Mouse (Mus musculus) limb, embryonic 12.5 days (tissue): ENCODE data around the gene Ino80d. TPM values are rescaled to one million over a fixed set of nuclear protein-coding genes. Genes with fewer than 3 reads are reported as not detected.
A peak's percentile ranks its signal among the peaks of the same experiment; 100 is the strongest.

Experiments used
- ATAC-seq: fragments of 200-750 bp; cut with Nextera tagmentation; 2 replicates; pipeline ENCODE4 v1.8.0; 2017; ENCODE audit warnings: low read depth, moderate TSS enrichment; ENCODE audit not compliant: insufficient number of reproducible peaks, insufficient read depth, low FRiP score, low TSS enrichment
- H3K27ac ChIP-seq: fragments of 300-500 bp; sonication (generic); 2 replicates; pipeline ENCODE4 v1.5.1; 2016; ENCODE audit warnings: mild to moderate bottlenecking, moderate library complexity
- H3K27me3 ChIP-seq: fragments of 300-500 bp; sonication (generic); 2 replicates; pipeline ENCODE4 v1.6.1; 2016; ENCODE audit warnings: mild to moderate bottlenecking, moderate library complexity
- H3K36me3 ChIP-seq: fragments of 300-500 bp; sonication (generic); 2 replicates; pipeline ENCODE4 v1.6.1; 2016; ENCODE audit warnings: mild to moderate bottlenecking, moderate library complexity
- H3K4me1 ChIP-seq: fragments of 300-500 bp; sonication (generic); replicated peaks from 2 replicates; pipeline ENCODE4 v1.6.1; 2016
- H3K4me2 ChIP-seq: fragments of 300-500 bp; sonication (generic); 2 replicates; pipeline ENCODE4 v1.6.1; 2016; ENCODE audit warnings: mild to moderate bottlenecking, moderate library complexity
- H3K4me3 ChIP-seq: fragments of 300-500 bp; sonication (generic); replicated peaks from 2 replicates; pipeline ENCODE4 v1.5.1; 2016; ENCODE audit warnings: mild to moderate bottlenecking
- H3K9ac ChIP-seq: fragments of 300-500 bp; sonication (generic); replicated peaks from 2 replicates; pipeline ENCODE4 v1.6.1; 2016; ENCODE audit warnings: mild to moderate bottlenecking, moderate library complexity
- H3K9me3 ChIP-seq: fragments of 300-500 bp; sonication (generic); 2 replicates; pipeline ENCODE4 v1.6.1; 2016; ENCODE audit warnings: mild to moderate bottlenecking, moderate library complexity
- WGBS: fragments of 180-500 bp; shearing (Covaris S2); methylation state at CpG from one replicate; pipeline ENCODE4 v1.1.7; 2016; 5-methylcytosine and 5-hydroxymethylcytosine counted together
- polyA plus RNA-seq: library from polyadenylated mRNA; unstranded; fragments of >200 nt; fragmentation: Nextera tagmentation; extraction: Ambion mirVana; gene quantifications from 2 replicates; pipeline ENCODE4 v1.2.1, GENCODE M21; 2016

Ino80d gene
- polyA plus RNA-seq, 1 experiment from 2014 or later: 9.9 TPM

- ATAC-seq: no peak
- Histone ChIP-seq H3K27ac (no peak overlapping the region), H3K4me3 (no peak overlapping the region), H3K9me3 (no peaks in the 10 kb centered on the region), H3K27me3 (no peaks in the 10 kb centered on the region), H3K4me1 (peaks cover 3% of the 10 kb centered on the region), H3K36me3 (peaks cover 74% of the 10 kb centered on the region), H3K9ac (no peak overlapping the region), H3K4me2 (no peak overlapping the region)
- 90% methylated on average over 6 of the region's 6 CpGs for WGBS
Measured at GRCm38 (mm10) chr1:63122005-63122404, 7.5 kb upstream of the Ino80d start.

DNA sequence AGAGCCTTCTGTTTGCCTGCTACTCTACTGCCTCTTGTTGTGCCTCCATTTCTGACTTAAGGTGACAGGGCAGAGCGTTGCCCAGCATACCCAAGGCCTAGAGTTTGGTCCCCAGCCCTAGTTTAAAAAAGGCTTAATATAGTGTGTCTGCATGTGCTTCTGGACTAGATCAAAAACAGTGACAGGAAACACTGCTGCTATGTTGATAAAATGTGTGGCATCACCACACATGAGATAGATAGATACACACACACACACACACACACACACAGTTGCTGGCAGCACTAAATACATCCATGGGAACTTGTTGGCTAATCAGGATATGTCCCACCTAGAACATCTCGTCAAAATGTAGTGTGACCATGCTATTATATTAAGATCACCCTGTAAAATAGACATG, 5.9 kb upstream of the Ino80d start:
- Histone ChIP-seq H3K27ac (no peak overlapping the region), H3K4me2 (no peak overlapping the region), H3K4me3 (no peak overlapping the region), H3K9ac (no peak overlapping the region), H3K9me3 (no peaks in the 10 kb centered on the region), H3K27me3 (no peaks in the 10 kb centered on the region), H3K4me1 (peaks cover 17% of the 10 kb centered on the region), H3K36me3 (peaks cover 62% of the 10 kb centered on the region)
- ATAC-seq: no peak
- WGBS: 90% methylated on average over 2 of the region's 2 CpGs

DNA sequence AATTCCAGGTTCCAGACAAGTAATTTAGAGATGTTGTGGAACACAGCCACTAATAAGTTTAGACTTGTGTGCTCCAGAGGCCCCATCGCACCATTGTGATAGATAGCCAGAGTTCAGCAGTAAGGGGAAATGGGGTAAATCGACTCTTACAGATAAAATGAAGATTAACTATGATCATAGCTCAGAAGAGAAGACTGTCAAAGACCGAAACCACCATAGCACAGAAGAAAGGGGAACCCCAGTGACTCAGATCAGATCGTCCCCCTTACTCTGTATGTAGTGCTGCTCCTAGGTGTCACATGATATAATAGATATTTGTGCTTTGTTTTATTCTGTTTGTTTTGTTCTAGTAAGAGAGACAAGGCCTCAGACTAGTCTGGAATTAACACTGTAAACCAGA, 5.2 kb upstream of the Ino80d start:
- Histone ChIP-seq H3K4me3 (no peak overlapping the region), H3K27me3 (no peaks in the 10 kb centered on the region), H3K4me2 (no peak overlapping the region), H3K27ac (no peak overlapping the region), H3K36me3 (peaks cover 58% of the 10 kb centered on the region), H3K9ac (no peak overlapping the region), H3K9me3 (no peaks in the 10 kb centered on the region), H3K4me1 (peaks cover 17% of the 10 kb centered on the region)
- no peak for ATAC-seq
- 93% methylated on average over 4 of the region's 4 CpGs for WGBS

- H3K36me3 ChIP-seq: peaks cover 23% of the 10 kb centered on the region
- peak overlapping the region; percentile 23 for H3K9ac ChIP-seq
- H3K4me1 ChIP-seq: peaks cover 26% of the 10 kb centered on the region
- no peak for ATAC-seq
- peak overlapping the region; percentile 95 for H3K4me3 ChIP-seq
- H3K27me3 ChIP-seq: no peaks in the 10 kb centered on the region
- H3K27ac ChIP-seq: peak overlapping the region; percentile 100
- no peaks in the 10 kb centered on the region for H3K9me3 ChIP-seq
- H3K4me2 ChIP-seq: peak overlapping the region; percentile 84
- 66% methylated on average over 3 of the region's 3 CpGs for whole genome bisulfite sequencing
Measured at GRCm38 (mm10) chr1:63115540-63115939, 1.1 kb upstream of the Ino80d start.

- H3K27ac ChIP-seq: peak overlapping the region; percentile 100
- peaks cover 19% of the 10 kb centered on the region for H3K36me3 ChIP-seq
- peak overlapping the region; percentile 84 for H3K4me2 ChIP-seq
- H3K9me3 ChIP-seq: no peaks in the 10 kb centered on the region
- WGBS: 40% methylated on average over 4 of the region's 4 CpGs
- ATAC-seq: no peak
- H3K4me3 ChIP-seq: peak overlapping the region; percentile 95
- H3K4me1 ChIP-seq: peaks cover 31% of the 10 kb centered on the region
- no peaks in the 10 kb centered on the region for H3K27me3 ChIP-seq
- H3K9ac ChIP-seq: peak overlapping the region; percentile 100; the same call in 1 of the 2 replicates
Measured at GRCm38 (mm10) chr1:63115096-63115495, 629 bp upstream of the Ino80d start.

DNA sequence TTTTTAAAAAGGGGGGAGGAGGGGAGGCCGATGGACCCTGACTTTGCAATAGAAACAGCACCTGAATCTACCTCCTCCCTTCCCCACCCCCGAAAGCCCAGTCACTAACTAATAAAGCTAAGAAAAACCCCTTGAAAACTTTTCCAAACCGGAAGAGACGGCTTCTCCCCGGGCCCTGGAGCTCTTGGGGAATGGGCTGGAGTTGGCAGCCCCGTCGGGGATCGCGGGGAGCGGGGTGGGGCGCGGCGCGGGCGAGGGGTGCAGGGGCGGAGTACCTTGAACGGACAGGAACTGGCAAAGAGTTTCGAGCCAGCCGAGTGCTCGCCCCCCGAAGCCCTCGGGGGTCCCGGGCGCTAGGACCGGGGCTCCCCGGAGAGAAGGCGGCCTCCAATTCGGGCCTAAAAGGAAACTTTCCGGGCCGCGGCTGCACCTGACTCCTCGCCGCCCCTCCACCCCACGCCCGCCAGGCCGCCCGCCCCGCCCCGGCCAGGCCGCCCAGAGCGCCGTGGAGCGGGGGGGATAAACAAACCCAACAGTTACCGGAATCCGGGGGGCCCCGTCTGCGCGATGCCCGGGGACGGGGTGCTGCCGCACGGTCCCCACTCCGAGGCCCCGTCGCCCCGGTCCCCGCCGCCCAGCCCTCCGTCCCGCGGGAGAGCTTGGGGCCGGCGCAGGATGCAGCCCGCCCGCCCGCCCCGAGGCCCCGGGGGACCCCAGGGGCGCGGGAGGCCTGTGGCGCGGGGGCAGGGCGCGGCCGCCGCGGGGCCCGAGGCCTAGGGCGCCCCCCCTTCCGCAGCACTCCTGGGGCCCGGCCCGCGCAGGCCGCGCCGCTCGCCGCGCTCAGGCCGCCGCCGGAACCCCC, 962 bp downstream of the Ino80d start:
- Histone ChIP-seq H3K4me2 (peak overlapping the region; percentile 84), H3K4me3 (peak overlapping the region; percentile 95), H3K9ac (peak overlapping the region; percentile 100), H3K27ac (peak overlapping the region; percentile 100), H3K27me3 (no peaks in the 10 kb centered on the region), H3K9me3 (no peaks in the 10 kb centered on the region), H3K4me1 (peaks cover 35% of the 10 kb centered on the region), H3K36me3 (peaks cover 6% of the 10 kb centered on the region; the same call in 1 of the 2 replicates)
- 1% methylated on average over 75 of the region's 92 CpGs for WGBS
- 0 out of 2 replicates have a peak, but pooled peaks have one; percentile 17 for ATAC-seq

DNA sequence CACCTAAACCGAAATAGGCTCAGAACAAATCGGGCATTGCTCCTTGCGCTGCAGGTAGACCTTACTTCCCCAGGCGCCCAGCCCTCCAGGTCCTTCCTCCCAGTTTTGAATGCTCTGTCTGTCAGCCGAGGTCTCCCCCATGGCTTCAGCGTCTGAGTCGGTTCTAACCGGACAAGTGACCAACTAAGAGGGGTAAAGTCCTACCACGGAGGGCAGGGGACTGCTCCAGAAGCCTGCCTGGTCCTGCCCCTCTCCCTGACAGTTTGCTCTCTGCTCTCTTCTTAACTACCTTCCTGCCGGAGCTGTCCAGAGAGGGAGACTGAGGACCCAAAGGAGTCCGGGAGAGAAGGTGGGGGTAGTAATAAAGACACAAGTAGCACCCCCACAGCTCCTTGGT, 1.6 kb downstream of the Ino80d start:
- H3K4me2 ChIP-seq: peak overlapping the region; percentile 84
- peak overlapping the region; percentile 100 for H3K9ac ChIP-seq
- peak overlapping the region; percentile 95 for H3K4me3 ChIP-seq
- peaks cover 35% of the 10 kb centered on the region for H3K4me1 ChIP-seq
- ATAC-seq: no peak
- H3K9me3 ChIP-seq: no peaks in the 10 kb centered on the region
- peak overlapping the region; percentile 100 for H3K27ac ChIP-seq
- H3K27me3 ChIP-seq: no peaks in the 10 kb centered on the region
- H3K36me3 ChIP-seq: no peaks in the 10 kb centered on the region
- WGBS: 6% methylated on average over 11 of the region's 11 CpGs

DNA sequence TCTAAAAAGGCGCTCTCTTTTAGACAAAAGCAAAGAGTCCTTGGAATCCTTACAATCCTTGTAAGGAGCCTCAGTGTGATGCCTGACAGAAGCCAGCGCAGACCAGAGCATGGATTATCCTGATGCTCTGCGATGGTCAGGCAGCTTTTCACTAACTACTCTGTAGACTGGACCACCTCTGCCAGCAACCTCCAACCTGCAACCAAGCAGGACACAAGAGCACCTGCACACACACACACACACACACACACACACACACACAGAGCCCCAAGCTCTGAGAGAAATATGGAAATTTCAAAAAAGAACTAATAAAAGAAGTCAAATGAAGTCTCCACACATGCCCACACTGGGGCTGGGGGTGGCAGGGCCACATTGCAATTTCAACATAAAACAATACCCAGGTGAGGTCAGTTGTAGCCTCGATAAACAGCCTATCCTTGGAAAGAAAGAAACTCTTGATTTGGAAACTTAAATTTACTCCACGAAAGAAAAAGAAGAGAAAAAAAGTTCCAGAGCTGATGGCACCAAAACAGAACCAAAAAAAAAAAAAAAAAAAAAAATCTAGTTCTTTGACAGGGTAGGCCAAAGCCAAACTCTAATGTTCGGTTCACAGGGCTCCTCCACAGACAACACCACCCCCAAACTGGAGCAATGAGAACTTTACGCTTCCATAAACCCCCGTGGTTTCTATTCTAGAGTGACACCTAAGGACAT, 2.2 kb downstream of the Ino80d start:
- no peaks in the 10 kb centered on the region for H3K36me3 ChIP-seq
- peak overlapping the region; percentile 100 for H3K27ac ChIP-seq
- ATAC-seq: no peak
- 50% methylated on average over 8 of the region's 8 CpGs for WGBS
- H3K4me2 ChIP-seq: peak overlapping the region; percentile 84
- H3K4me1 ChIP-seq: peaks cover 35% of the 10 kb centered on the region
- no peaks in the 10 kb centered on the region for H3K27me3 ChIP-seq
- H3K9ac ChIP-seq: peak overlapping the region; percentile 100
- H3K4me3 ChIP-seq: peak overlapping the region; percentile 95
- H3K9me3 ChIP-seq: no peaks in the 10 kb centered on the region

GRCm38 (mm10) chr1:63110536-63111285, 3.8 kb downstream of the Ino80d start:
- Histone ChIP-seq H3K9ac (no peak overlapping the region), H3K4me3 (no peak overlapping the region), H3K36me3 (peaks cover 7% of the 10 kb centered on the region), H3K4me2 (peak overlapping the region; percentile 17; the same call in 1 of the 2 replicates), H3K27ac (peak overlapping the region; percentile 57; the same call in 1 of the 2 replicates), H3K9me3 (no peaks in the 10 kb centered on the region), H3K4me1 (peaks cover 21% of the 10 kb centered on the region), H3K27me3 (no peaks in the 10 kb centered on the region)
- WGBS: 44% methylated on average over 7 of the region's 7 CpGs
- ATAC-seq: no peak

GRCm38 (mm10) chr1:63107614-63108327, 6.7 kb downstream of the Ino80d start:
- H3K9me3 ChIP-seq: no peaks in the 10 kb centered on the region
- H3K36me3 ChIP-seq: peaks cover 29% of the 10 kb centered on the region
- H3K27me3 ChIP-seq: no peaks in the 10 kb centered on the region
- no peak overlapping the region for H3K9ac ChIP-seq
- no peak overlapping the region for H3K4me2 ChIP-seq
- H3K4me3 ChIP-seq: no peak overlapping the region
- H3K4me1 ChIP-seq: peaks cover 18% of the 10 kb centered on the region
- 79% methylated on average over 6 of the region's 6 CpGs for WGBS
- H3K27ac ChIP-seq: no peak overlapping the region
- ATAC-seq: no peak
